Mouse (Mus musculus): Measurements from ENCODE around the gene Traf4. TPM values are rescaled to one million over a fixed set of nuclear protein-coding genes. Genes with fewer than 3 reads are reported as not detected.

The Traf4 gene
- polyA plus RNA-seq, 1 experiment: 99.8 TPM

DNA sequence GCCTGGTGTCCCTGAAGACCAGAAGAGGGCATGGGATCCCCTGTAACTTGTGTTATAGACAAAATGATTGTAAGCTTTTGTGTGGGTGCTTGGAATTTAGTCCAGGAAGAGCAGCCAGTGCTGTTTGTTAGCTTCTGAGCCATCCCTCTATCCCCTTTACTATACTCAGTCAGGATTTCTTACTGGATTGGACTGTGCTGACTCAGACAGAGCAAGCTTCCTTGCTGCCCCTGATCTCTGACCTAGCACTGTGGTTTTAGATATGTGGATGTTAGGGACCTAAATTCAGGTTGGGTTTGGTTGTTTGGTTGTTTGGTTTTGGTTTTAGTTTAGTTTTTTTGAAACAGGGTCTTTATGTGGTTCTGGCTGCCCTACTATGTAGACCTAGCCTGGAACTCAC is 46.9 kb downstream of the Traf4 start:
- no peaks in the 10 kb centered on the region for H3K36me3 ChIP-seq (ENCODE audit: control insufficient read depth, insufficient read depth)
- H3K79me2 ChIP-seq (ENCODE audit: control insufficient read depth, insufficient read depth): peaks cover 98% of the 10 kb centered on the region
- no peak for TF ChIP-seq MAX (IDR thresholded peaks at IDR 0.05)
- no peaks in the 10 kb centered on the region for H3K27me3 ChIP-seq (ENCODE audit: control insufficient read depth, insufficient read depth, insufficient read length)
- no peak overlapping the region for H3ac ChIP-seq (ENCODE audit: control insufficient read depth, insufficient read length, low read depth)
- no peak overlapping the region for H3K4me3 ChIP-seq (ENCODE audit: insufficient read depth, poor library complexity, severe bottlenecking)
- peaks cover 91% of the 10 kb centered on the region for H3K79me3 ChIP-seq (ENCODE audit: low read depth)

DNA sequence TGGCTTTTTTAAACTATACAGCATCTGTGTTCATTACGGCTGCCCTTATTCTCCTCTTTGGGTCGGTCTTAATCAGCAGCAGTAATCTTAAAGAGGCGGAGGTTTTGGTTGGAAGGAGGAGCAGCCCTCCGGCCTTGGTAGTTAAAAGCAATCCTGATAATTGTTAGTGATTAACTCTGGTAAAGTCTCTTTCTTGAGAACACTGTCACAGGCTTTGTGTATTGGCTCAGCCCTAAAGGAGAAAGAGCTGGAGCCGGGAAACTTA is 49.3 kb downstream of the Traf4 start:
- no peak for TF ChIP-seq CTCF (IDR thresholded peaks at IDR 0.05; ENCODE audit: control insufficient read depth, insufficient read depth, insufficient read length)
- TF ChIP-seq CEBPB (IDR thresholded peaks at IDR 0.05; ENCODE audit: low read depth): no peak
- no peak for TF ChIP-seq MAX (IDR thresholded peaks at IDR 0.05)
- TF ChIP-seq MYOG (IDR thresholded peaks at IDR 0.05; ENCODE audit: control insufficient read depth, extremely low read depth, insufficient read length): no peak

DNA sequence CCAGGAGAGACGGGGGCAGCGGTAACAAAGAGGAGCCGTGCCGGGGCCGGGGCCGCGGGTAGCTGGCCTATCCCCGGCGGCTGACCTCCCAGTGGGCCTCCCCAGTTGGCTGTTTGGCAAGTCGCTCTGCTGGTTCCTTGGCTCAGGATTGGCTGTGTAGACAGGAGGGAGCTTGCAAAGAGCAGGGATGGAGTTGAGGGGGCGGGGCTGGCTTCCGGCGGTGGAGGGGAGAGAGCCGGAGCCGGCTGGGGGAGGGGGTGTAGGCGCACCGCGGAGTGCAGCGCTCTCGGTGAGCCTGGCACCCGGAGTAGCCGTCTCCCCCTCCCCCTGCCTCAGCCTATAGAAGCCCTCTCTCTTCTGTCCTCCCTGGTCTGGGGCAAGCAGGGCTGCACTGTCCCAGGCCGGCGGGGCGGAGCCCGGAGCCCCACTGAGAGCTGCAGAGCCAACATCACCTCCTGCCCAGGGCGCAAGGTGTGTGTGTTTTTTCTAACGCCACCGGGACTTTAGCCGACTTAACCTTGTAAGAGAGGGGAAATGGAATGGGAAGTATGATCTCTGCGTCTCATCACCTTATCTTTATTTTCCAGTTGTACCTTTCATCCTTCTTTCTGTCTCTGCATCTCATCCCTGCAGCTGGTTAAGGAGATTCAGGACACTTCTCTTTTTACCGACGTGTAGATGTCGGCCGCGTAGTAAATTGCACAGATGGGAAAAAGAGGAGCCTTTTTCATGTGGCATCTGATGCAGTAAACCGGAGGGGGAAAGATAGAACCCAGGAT is 49.8 kb downstream of the Traf4 start:
- Histone ChIP-seq H3K36me3 (ENCODE audit: control insufficient read depth, insufficient read depth) (no peaks in the 10 kb centered on the region), H3K79me3 (ENCODE audit: low read depth) (peaks cover 82% of the 10 kb centered on the region), H3K79me2 (ENCODE audit: control insufficient read depth, insufficient read depth) (peaks cover 98% of the 10 kb centered on the region), H3K27me3 (ENCODE audit: control insufficient read depth, insufficient read depth, insufficient read length) (no peaks in the 10 kb centered on the region), H3ac (ENCODE audit: control insufficient read depth, insufficient read length, low read depth) (peak overlapping the region; percentile 69), H3K4me3 (ENCODE audit: insufficient read depth, poor library complexity, severe bottlenecking) (peak overlapping the region; percentile 40)
- TF ChIP-seq MAX (IDR thresholded peaks at IDR 0.05) (no peak), MYOG (IDR thresholded peaks at IDR 0.05; ENCODE audit: control insufficient read depth, extremely low read depth, insufficient read length) (no peak), MYOD1 (IDR thresholded peaks at IDR 0.05; ENCODE audit: control insufficient read depth, insufficient read length, low read depth) (no peak)

More for the DNA sequence above, 49.3 kb downstream of the Traf4 start:
- Histone ChIP-seq H3ac (ENCODE audit: control insufficient read depth, insufficient read length, low read depth) (no peak overlapping the region), H3K27me3 (ENCODE audit: control insufficient read depth, insufficient read depth, insufficient read length) (no peaks in the 10 kb centered on the region), H3K4me3 (ENCODE audit: insufficient read depth, poor library complexity, severe bottlenecking) (peak overlapping the region; percentile 40), H3K79me2 (ENCODE audit: control insufficient read depth, insufficient read depth) (peaks cover 98% of the 10 kb centered on the region), H3K79me3 (ENCODE audit: low read depth) (peaks cover 84% of the 10 kb centered on the region), H3K36me3 (ENCODE audit: control insufficient read depth, insufficient read depth) (no peaks in the 10 kb centered on the region)

DNA sequence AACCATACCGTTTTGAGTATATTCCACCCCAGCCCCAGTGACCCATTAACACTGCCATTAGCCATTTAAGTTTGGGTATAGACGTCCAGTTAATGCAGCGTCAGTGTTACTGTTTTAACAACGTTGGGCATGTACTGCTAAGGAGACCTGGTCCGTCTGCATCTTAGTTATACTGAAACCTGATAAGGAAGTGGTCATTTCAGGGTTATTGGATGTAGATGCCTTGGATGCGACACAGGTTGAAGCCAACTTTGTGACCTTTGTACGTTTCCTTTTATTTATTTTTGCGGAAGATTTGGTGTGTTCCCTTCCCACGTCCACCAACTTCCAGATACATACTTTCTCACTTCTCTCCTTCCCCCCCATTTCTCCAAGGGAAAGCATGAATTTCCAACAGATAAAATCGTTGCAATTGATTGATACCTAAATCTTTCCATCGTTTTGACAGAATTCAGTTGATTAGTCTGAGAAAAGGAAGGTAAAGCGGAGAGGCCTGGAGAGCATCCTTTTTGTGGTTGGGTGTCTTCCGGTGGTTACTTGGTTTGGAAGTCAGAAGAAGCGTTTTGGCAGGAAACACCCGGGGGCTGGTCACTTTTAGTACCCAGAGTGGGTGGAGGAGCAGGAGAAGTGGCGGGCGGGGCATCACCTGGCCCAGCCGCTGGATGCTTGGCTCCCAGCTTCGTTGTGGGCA is 50.6 kb downstream of the Traf4 start:
- TF ChIP-seq MYOG (IDR thresholded peaks at IDR 0.05; ENCODE audit: control insufficient read depth, extremely low read depth, insufficient read length) (no peak), MAX (IDR thresholded peaks at IDR 0.05) (no peak), USF1 (IDR thresholded peaks at IDR 0.05; ENCODE audit: low read depth) (no peak), CTCF (IDR thresholded peaks at IDR 0.05; ENCODE audit: control insufficient read depth, insufficient read depth, insufficient read length) (no peak), FOSL1 (IDR thresholded peaks at IDR 0.05; ENCODE audit: insufficient read depth, low read length, poor library complexity, severe bottlenecking) (no peak), CEBPB (IDR thresholded peaks at IDR 0.05; ENCODE audit: low read depth) (no peak), MYOD1 (IDR thresholded peaks at IDR 0.05; ENCODE audit: control insufficient read depth, insufficient read length, low read depth) (no peak)
- peaks cover 83% of the 10 kb centered on the region for H3K79me3 ChIP-seq (ENCODE audit: low read depth)
- no peaks in the 10 kb centered on the region for H3K27me3 ChIP-seq (ENCODE audit: control insufficient read depth, insufficient read depth, insufficient read length)
- H3ac ChIP-seq (ENCODE audit: control insufficient read depth, insufficient read length, low read depth): peak overlapping the region; percentile 49
- H3K36me3 ChIP-seq (ENCODE audit: control insufficient read depth, insufficient read depth): no peaks in the 10 kb centered on the region
- peaks cover 98% of the 10 kb centered on the region for H3K79me2 ChIP-seq (ENCODE audit: control insufficient read depth, insufficient read depth)
- H3K4me3 ChIP-seq (ENCODE audit: insufficient read depth, poor library complexity, severe bottlenecking): peak overlapping the region; percentile 40

DNA sequence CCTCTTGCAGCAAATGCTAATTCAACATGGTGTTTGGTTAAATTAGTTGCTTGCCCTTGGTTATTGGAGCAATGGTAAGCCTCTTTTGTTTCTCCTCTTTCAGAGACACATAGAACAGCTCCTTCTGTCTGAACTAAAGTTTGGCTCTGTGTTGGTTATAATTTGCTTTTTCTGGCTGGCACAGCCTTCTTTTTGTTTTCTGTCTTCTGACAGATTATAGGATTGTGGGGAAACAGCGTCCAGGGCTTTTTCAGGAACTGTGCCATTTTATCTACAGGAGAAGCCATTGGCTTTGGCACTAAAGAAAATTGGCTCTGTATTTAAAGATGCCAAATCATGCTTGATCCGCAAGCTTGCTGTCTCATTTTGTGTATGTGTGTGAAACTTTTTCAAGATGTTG is 51.8 kb downstream of the Traf4 start:
- peaks cover 79% of the 10 kb centered on the region for H3K79me3 ChIP-seq (ENCODE audit: low read depth)
- peaks cover 98% of the 10 kb centered on the region for H3K79me2 ChIP-seq (ENCODE audit: control insufficient read depth, insufficient read depth)
- H3K27me3 ChIP-seq (ENCODE audit: control insufficient read depth, insufficient read depth, insufficient read length): no peaks in the 10 kb centered on the region
- no peak overlapping the region for H3K4me3 ChIP-seq (ENCODE audit: insufficient read depth, poor library complexity, severe bottlenecking)
- TF ChIP-seq USF1 (IDR thresholded peaks at IDR 0.05; ENCODE audit: low read depth) (no peak), MYOD1 (IDR thresholded peaks at IDR 0.05; ENCODE audit: control insufficient read depth, insufficient read length, low read depth) (no peak), FOSL1 (IDR thresholded peaks at IDR 0.05; ENCODE audit: insufficient read depth, low read length, poor library complexity, severe bottlenecking) (no peak), MAX (IDR thresholded peaks at IDR 0.05) (no peak), CTCF (IDR thresholded peaks at IDR 0.05; ENCODE audit: control insufficient read depth, insufficient read depth, insufficient read length) (no peak), MYOG (IDR thresholded peaks at IDR 0.05; ENCODE audit: control insufficient read depth, extremely low read depth, insufficient read length) (no peak), CEBPB (IDR thresholded peaks at IDR 0.05; ENCODE audit: low read depth) (no peak)
- no peak overlapping the region for H3ac ChIP-seq (ENCODE audit: control insufficient read depth, insufficient read length, low read depth)
- no peaks in the 10 kb centered on the region for H3K36me3 ChIP-seq (ENCODE audit: control insufficient read depth, insufficient read depth)

Small RNA genes within 50 kb of the gene (microRNA-seq; reads per million reads assigned to microRNA genes)
- 0.44 reads per million, percentile 6 among the genes with 10 or more reads in this experiment for gene Mir7653 (ENCODE audit: borderline microRNAs expressed)

Other genes starting within 250 kb of the Traf4 start
- gene Sez6, start 234.8 kb downstream of the Traf4 start, polyA plus RNA-seq (2012; fragmentation: generic; extraction: Trizol): not detected
- 21.9 TPM for gene Phf12, start 182.8 kb downstream of the Traf4 start, polyA plus RNA-seq (2012; fragmentation: generic; extraction: Trizol)
- gene Dhrs13, start 133.3 kb downstream of the Traf4 start, polyA plus RNA-seq (2012; fragmentation: generic; extraction: Trizol): 16.7 TPM
- 72.0 TPM for gene Flot2, start 127.7 kb downstream of the Traf4 start, polyA plus RNA-seq (2012; fragmentation: generic; extraction: Trizol)
- gene Eral1, start 85.2 kb downstream of the Traf4 start, polyA plus RNA-seq (2012; fragmentation: generic; extraction: Trizol): 21.5 TPM
- gene Fam222b, start 70.9 kb downstream of the Traf4 start, polyA plus RNA-seq (2012; fragmentation: generic; extraction: Trizol): 12.2 TPM
- 8.9 TPM for gene Nek8, start 11.1 kb upstream of the Traf4 start, polyA plus RNA-seq (2012; fragmentation: generic; extraction: Trizol)
- 15.9 TPM for gene Tlcd1, start 11.1 kb upstream of the Traf4 start, polyA plus RNA-seq (2012; fragmentation: generic; extraction: Trizol)
- 4,612 TPM for gene Rpl23a, start 18.0 kb upstream of the Traf4 start, polyA plus RNA-seq (2012; fragmentation: generic; extraction: Trizol)
- 182 TPM for gene Rab34, start 22.8 kb upstream of the Traf4 start, polyA plus RNA-seq (2012; fragmentation: generic; extraction: Trizol)
- 0.18 TPM for gene Proca1, start 27.8 kb upstream of the Traf4 start, polyA plus RNA-seq (2012; fragmentation: generic; extraction: Trizol)
- 76.8 TPM for gene Sdf2, start 80.2 kb upstream of the Traf4 start, polyA plus RNA-seq (2012; fragmentation: generic; extraction: Trizol)
- gene Supt6, start 80.4 kb upstream of the Traf4 start, polyA plus RNA-seq (2012; fragmentation: generic; extraction: Trizol): 33.9 TPM
- 82.8 TPM for gene 2610507B11Rik, start 96.2 kb upstream of the Traf4 start, polyA plus RNA-seq (2012; fragmentation: generic; extraction: Trizol)
- 0.02 TPM for gene BC030499, start 125.3 kb upstream of the Traf4 start, polyA plus RNA-seq (2012; fragmentation: generic; extraction: Trizol)
- 33.1 TPM for gene Spag5, start 135.9 kb upstream of the Traf4 start, polyA plus RNA-seq (2012; fragmentation: generic; extraction: Trizol)
- gene Aldoc, start 157.4 kb upstream of the Traf4 start, polyA plus RNA-seq (2012; fragmentation: generic; extraction: Trizol): 0.91 TPM
- 37.1 TPM for gene Pigs, start 162.8 kb upstream of the Traf4 start, polyA plus RNA-seq (2012; fragmentation: generic; extraction: Trizol)
- 29.5 TPM for gene Unc119, start 177.9 kb upstream of the Traf4 start, polyA plus RNA-seq (2012; fragmentation: generic; extraction: Trizol)
- gene Foxn1, start 221.0 kb upstream of the Traf4 start, polyA plus RNA-seq (2012; fragmentation: generic; extraction: Trizol): 0.39 TPM